Mouse (Mus musculus): ENCODE measurements around the gene Etfa. TPM values are rescaled to one million over a fixed set of nuclear protein-coding genes. Genes with fewer than 3 reads are reported as not detected.

Etfa gene
- polyA plus RNA-seq, 1 experiment from 2014 or later, result 336 TPM

GRCm38 (mm10) chr9:55541681-55542365, 29.8 kb upstream of the Etfa start:
- Histone ChIP-seq H3K4me1 (replicated peaks; ENCODE audit: control insufficient read depth, insufficient read depth, low read length) (peaks cover 2% of the 10 kb centered on the region; the same call in 1 of the 2 replicates), H3K27me3 (replicated peaks; ENCODE audit: control insufficient read depth, insufficient read depth, low read length) (peaks cover 80% of the 10 kb centered on the region), H3K27ac (ENCODE audit: low read depth, low read length) (no peak overlapping the region), H3K9ac (ENCODE audit: low read depth, low read length) (peak overlapping the region; percentile 37), H3K36me3 (ENCODE audit: control insufficient read depth, insufficient read depth) (no peaks in the 10 kb centered on the region), H3K4me2 (replicated peaks; ENCODE audit: low read depth) (peak overlapping the region; percentile 64), H3K4me3 (ENCODE audit: low read depth, low read length) (peak overlapping the region; percentile 50), H3K9me3 (ENCODE audit: control insufficient read depth) (no peaks in the 10 kb centered on the region)
- TF ChIP-seq CTCF (IDR thresholded peaks at IDR 0.05; ENCODE audit: low read depth), result no peak
- under 1% methylated on average over 59 of the region's 59 CpGs for WGBS
- ATAC-seq, result no peak

- Histone ChIP-seq H3K36me3 (ENCODE audit: control insufficient read depth, insufficient read depth) (no peaks in the 10 kb centered on the region), H3K9ac (ENCODE audit: low read depth, low read length) (0 out of 2 replicates have a peak overlapping the region, but pooled peaks have one; percentile 22), H3K4me3 (ENCODE audit: low read depth, low read length) (peak overlapping the region; percentile 50), H3K27ac (ENCODE audit: low read depth, low read length) (no peak overlapping the region), H3K4me1 (replicated peaks; ENCODE audit: control insufficient read depth, insufficient read depth, low read length) (peaks cover 2% of the 10 kb centered on the region; the same call in 1 of the 2 replicates), H3K4me2 (replicated peaks; ENCODE audit: low read depth) (peak overlapping the region; percentile 64), H3K27me3 (replicated peaks; ENCODE audit: control insufficient read depth, insufficient read depth, low read length) (peaks cover 75% of the 10 kb centered on the region), H3K9me3 (ENCODE audit: control insufficient read depth) (no peaks in the 10 kb centered on the region)
- ATAC-seq, result peak; percentile 34; the same call in 1 of the 2 replicates
- under 1% methylated on average over 28 of the region's 28 CpGs for WGBS
- TF ChIP-seq CTCF (IDR thresholded peaks at IDR 0.05; ENCODE audit: low read depth), result no peak
Measured at GRCm38 (mm10) chr9:55540888-55541287, 28.8 kb upstream of the Etfa start.

- ATAC-seq, result no peak
- Histone ChIP-seq H3K9me3 (ENCODE audit: control insufficient read depth) (no peaks in the 10 kb centered on the region), H3K4me2 (replicated peaks; ENCODE audit: low read depth) (peak overlapping the region; percentile 64), H3K9ac (ENCODE audit: low read depth, low read length) (0 out of 2 replicates have a peak overlapping the region, but pooled peaks have one; percentile 22), H3K4me3 (ENCODE audit: low read depth, low read length) (peak overlapping the region; percentile 50), H3K4me1 (replicated peaks; ENCODE audit: control insufficient read depth, insufficient read depth, low read length) (peaks cover 2% of the 10 kb centered on the region; the same call in 1 of the 2 replicates), H3K27me3 (replicated peaks; ENCODE audit: control insufficient read depth, insufficient read depth, low read length) (peaks cover 70% of the 10 kb centered on the region), H3K27ac (ENCODE audit: low read depth, low read length) (no peak overlapping the region), H3K36me3 (ENCODE audit: control insufficient read depth, insufficient read depth) (no peaks in the 10 kb centered on the region)
- 3% methylated on average over 12 of the region's 12 CpGs for WGBS
- no peak for TF ChIP-seq CTCF (IDR thresholded peaks at IDR 0.05; ENCODE audit: low read depth)
Measured at GRCm38 (mm10) chr9:55540391-55540770, 28.3 kb upstream of the Etfa start.

GRCm38 (mm10) chr9:55539661-55540390, 27.8 kb upstream of the Etfa start:
- no peak overlapping the region for H3K27ac ChIP-seq (ENCODE audit: low read depth, low read length)

GRCm38 (mm10) chr9:55539006-55539405, 27.0 kb upstream of the Etfa start:
- H3K27ac ChIP-seq (ENCODE audit: low read depth, low read length), result no peak overlapping the region
- H3K9me3 ChIP-seq (ENCODE audit: control insufficient read depth), result no peaks in the 10 kb centered on the region
- H3K36me3 ChIP-seq (ENCODE audit: control insufficient read depth, insufficient read depth), result no peaks in the 10 kb centered on the region
- peaks cover 56% of the 10 kb centered on the region for H3K27me3 ChIP-seq (replicated peaks; ENCODE audit: control insufficient read depth, insufficient read depth, low read length)
- H3K4me1 ChIP-seq (replicated peaks; ENCODE audit: control insufficient read depth, insufficient read depth, low read length), result no peaks in the 10 kb centered on the region; the same call in 1 of the 2 replicates
- H3K9ac ChIP-seq (ENCODE audit: low read depth, low read length), result no peak overlapping the region
- no peak for TF ChIP-seq CTCF (IDR thresholded peaks at IDR 0.05; ENCODE audit: low read depth)
- no peak overlapping the region for H3K4me2 ChIP-seq (replicated peaks; ENCODE audit: low read depth)
- WGBS, result 52% methylated on average over 1 of the region's 1 CpGs
- H3K4me3 ChIP-seq (ENCODE audit: low read depth, low read length), result no peak overlapping the region
- no peak for ATAC-seq

More at GRCm38 (mm10) chr9:55539661-55540390, 27.8 kb upstream of the Etfa start:
- H3K9me3 ChIP-seq (ENCODE audit: control insufficient read depth), result no peaks in the 10 kb centered on the region
- 5% methylated on average over 31 of the region's 31 CpGs for WGBS
- no peak for TF ChIP-seq CTCF (IDR thresholded peaks at IDR 0.05; ENCODE audit: low read depth)
- peaks cover 65% of the 10 kb centered on the region for H3K27me3 ChIP-seq (replicated peaks; ENCODE audit: control insufficient read depth, insufficient read depth, low read length)
- H3K4me1 ChIP-seq (replicated peaks; ENCODE audit: control insufficient read depth, insufficient read depth, low read length), result peaks cover under 1% of the 10 kb centered on the region; the same call in 1 of the 2 replicates
- H3K36me3 ChIP-seq (ENCODE audit: control insufficient read depth, insufficient read depth), result no peaks in the 10 kb centered on the region
- H3K4me3 ChIP-seq (ENCODE audit: low read depth, low read length), result peak overlapping the region; percentile 50
- peak overlapping the region; percentile 64 for H3K4me2 ChIP-seq (replicated peaks; ENCODE audit: low read depth)
- H3K9ac ChIP-seq (ENCODE audit: low read depth, low read length), result no peak overlapping the region
- ATAC-seq, result no peak

GRCm38 (mm10) chr9:55538377-55538776, 26.3 kb upstream of the Etfa start, which contains the start of gene Isl2:
TSS of gene Isl2 (plus strand) at chr9:55538672.
- H3K4me2 ChIP-seq (replicated peaks; ENCODE audit: low read depth), result peak within 1 kb of the TSS; percentile 64; the same call in 1 of the 2 replicates
- no peak for ATAC-seq
- H3K9ac ChIP-seq (ENCODE audit: low read depth, low read length), result no peak within 1 kb of the TSS

More at GRCm38 (mm10) chr9:55538377-55538776, 26.3 kb upstream of the Etfa start, which contains the start of gene Isl2:
- Histone ChIP-seq H3K4me3 (ENCODE audit: low read depth, low read length) (peak within 1 kb of the TSS; percentile 50), H3K36me3 (ENCODE audit: control insufficient read depth, insufficient read depth) (no peaks in the 10 kb centered on the region), H3K4me1 (replicated peaks; ENCODE audit: control insufficient read depth, insufficient read depth, low read length) (no peaks in the 10 kb centered on the region; the same call in 1 of the 2 replicates), H3K27me3 (replicated peaks; ENCODE audit: control insufficient read depth, insufficient read depth, low read length) (peaks cover 52% of the 10 kb centered on the region), H3K27ac (ENCODE audit: low read depth, low read length) (no peak within 1 kb of the TSS), H3K9me3 (ENCODE audit: control insufficient read depth) (no peaks in the 10 kb centered on the region)
- WGBS, result 36% methylated on average over 4 of the region's 4 CpGs
- TF ChIP-seq CTCF (IDR thresholded peaks at IDR 0.05; ENCODE audit: low read depth), result no peak

Data from intestine, postnatal 0 days (tissue).